Mouse (Mus musculus) heart, embryonic 12.5 days (tissue): ENCODE data around the gene 1700025G04Rik. TPM values are rescaled to one million over a fixed set of nuclear protein-coding genes. Genes with fewer than 3 reads are reported as not detected.

ENCODE experiments used
- ATAC-seq: fragments of 200-750 bp; cut with Nextera tagmentation; 2 replicates; pipeline ENCODE4 v1.8.0; 2017; ENCODE audit warnings: moderate TSS enrichment, moderate library complexity; ENCODE audit not compliant: insufficient number of reproducible peaks, low FRiP score
- H3K27ac ChIP-seq: fragments of 300-500 bp; sonication (generic); 2 replicates; pipeline ENCODE4 v1.5.1; 2016; ENCODE audit warnings: mild to moderate bottlenecking, moderate library complexity; ENCODE audit not compliant: poor library complexity, severe bottlenecking
- H3K27me3 ChIP-seq: fragments of 300-500 bp; sonication (generic); replicated peaks from 2 replicates; pipeline ENCODE4 v1.6.1; 2016; ENCODE audit warnings: mild to moderate bottlenecking, moderate library complexity
- H3K36me3 ChIP-seq: fragments of 300-500 bp; sonication (generic); 2 replicates; pipeline ENCODE4 v1.6.1; 2016; ENCODE audit warnings: mild to moderate bottlenecking, moderate library complexity
- H3K4me1 ChIP-seq: fragments of 300-500 bp; sonication (generic); replicated peaks from 2 replicates; pipeline ENCODE4 v1.6.1; 2016; ENCODE audit warnings: mild to moderate bottlenecking
- H3K4me2 ChIP-seq: fragments of 300-500 bp; sonication (generic); 2 replicates; pipeline ENCODE4 v1.6.1; 2016; ENCODE audit warnings: mild to moderate bottlenecking, moderate library complexity
- H3K4me3 ChIP-seq: fragments of 300-500 bp; sonication (generic); 2 replicates; pipeline ENCODE4 v1.5.1; 2016; ENCODE audit warnings: mild to moderate bottlenecking
- H3K9ac ChIP-seq: fragments of 300-500 bp; sonication (generic); 2 replicates; pipeline ENCODE4 v1.6.1; 2016; ENCODE audit warnings: mild to moderate bottlenecking, moderate library complexity
- H3K9me3 ChIP-seq: fragments of 300-500 bp; sonication (generic); replicated peaks from 2 replicates; pipeline ENCODE4 v1.6.1; 2016; ENCODE audit warnings: mild to moderate bottlenecking, moderate library complexity
- WGBS: fragments of 180-500 bp; shearing (Covaris S2); methylation state at CpG from one replicate; pipeline ENCODE4 v1.1.7; 2016; 5-methylcytosine and 5-hydroxymethylcytosine counted together
- polyA plus RNA-seq: library from polyadenylated mRNA; unstranded; fragments of >200 nt; fragmentation: Nextera tagmentation; extraction: Ambion mirVana; gene quantifications from 2 replicates; pipeline ENCODE4 v1.2.1, GENCODE M21; 2016

Gene 1700025G04Rik
- polyA plus RNA-seq, 1 experiment from 2014 or later = 28.4 TPM

- peaks cover 36% of the 10 kb centered on the region for H3K4me1 ChIP-seq
- no peaks in the 10 kb centered on the region for H3K27me3 ChIP-seq
- no peak overlapping the region for H3K4me3 ChIP-seq
- H3K9me3 ChIP-seq = no peaks in the 10 kb centered on the region
- H3K27ac ChIP-seq = no peak overlapping the region
- WGBS = 79% methylated on average over 10 of the region's 10 CpGs
- H3K36me3 ChIP-seq = no peaks in the 10 kb centered on the region
- no peak for ATAC-seq
- H3K9ac ChIP-seq = no peak overlapping the region
- H3K4me2 ChIP-seq = no peak overlapping the region
Measured at GRCm38 (mm10) chr1:151961204-151961603, 128.7 kb downstream of the 1700025G04Rik start.

- no peak for ATAC-seq
- Histone ChIP-seq H3K27ac (no peak overlapping the region), H3K4me3 (no peak overlapping the region), H3K4me1 (peaks cover 55% of the 10 kb centered on the region), H3K4me2 (no peak overlapping the region), H3K27me3 (no peaks in the 10 kb centered on the region), H3K36me3 (no peaks in the 10 kb centered on the region), H3K9ac (no peak overlapping the region), H3K9me3 (no peaks in the 10 kb centered on the region)
- whole genome bisulfite sequencing = 50% methylated on average over 3 of the region's 3 CpGs
Measured at GRCm38 (mm10) chr1:151959010-151959409, 130.9 kb downstream of the 1700025G04Rik start.

- ATAC-seq = no peak
- H3K9ac ChIP-seq = no peak overlapping the region
- 79% methylated on average over 3 of the region's 3 CpGs for WGBS
- H3K4me2 ChIP-seq = no peak overlapping the region
- peaks cover 57% of the 10 kb centered on the region for H3K4me1 ChIP-seq
- H3K36me3 ChIP-seq = no peaks in the 10 kb centered on the region
- no peaks in the 10 kb centered on the region for H3K27me3 ChIP-seq
- no peak overlapping the region for H3K4me3 ChIP-seq
- no peaks in the 10 kb centered on the region for H3K9me3 ChIP-seq
- no peak overlapping the region for H3K27ac ChIP-seq
Measured at GRCm38 (mm10) chr1:151958442-151958841, 131.5 kb downstream of the 1700025G04Rik start.

GRCm38 (mm10) chr1:151957669-151958068 is 132.3 kb downstream of the 1700025G04Rik start:
- 34% methylated on average over 7 of the region's 7 CpGs for WGBS
- H3K4me1 ChIP-seq = peaks cover 61% of the 10 kb centered on the region
- H3K27ac ChIP-seq = no peak overlapping the region
- no peaks in the 10 kb centered on the region for H3K27me3 ChIP-seq
- ATAC-seq = no peak
- no peaks in the 10 kb centered on the region for H3K9me3 ChIP-seq
- H3K4me3 ChIP-seq = no peak overlapping the region
- no peak overlapping the region for H3K9ac ChIP-seq
- H3K36me3 ChIP-seq = no peaks in the 10 kb centered on the region
- no peak overlapping the region for H3K4me2 ChIP-seq

- H3K4me1 ChIP-seq = peaks cover 65% of the 10 kb centered on the region
- H3K27ac ChIP-seq = no peak overlapping the region
- no peaks in the 10 kb centered on the region for H3K36me3 ChIP-seq
- H3K27me3 ChIP-seq = no peaks in the 10 kb centered on the region
- H3K4me3 ChIP-seq = no peak overlapping the region
- 45% methylated on average over 5 of the region's 5 CpGs for WGBS
- ATAC-seq = no peak
- no peak overlapping the region for H3K9ac ChIP-seq
- no peak overlapping the region for H3K4me2 ChIP-seq
- no peaks in the 10 kb centered on the region for H3K9me3 ChIP-seq
Measured at GRCm38 (mm10) chr1:151955866-151956265, 134.1 kb downstream of the 1700025G04Rik start.

- Histone ChIP-seq H3K4me2 (peak overlapping the region; percentile 35), H3K9ac (no peak overlapping the region), H3K4me1 (peaks cover 58% of the 10 kb centered on the region), H3K27me3 (no peaks in the 10 kb centered on the region), H3K27ac (0 out of 2 replicates have a peak overlapping the region, but pooled peaks have one; percentile 1), H3K4me3 (no peak overlapping the region), H3K9me3 (no peaks in the 10 kb centered on the region), H3K36me3 (no peaks in the 10 kb centered on the region)
- WGBS = 4% methylated on average over 7 of the region's 7 CpGs
- peak; percentile 86 for ATAC-seq
Measured at GRCm38 (mm10) chr1:151953563-151953962, 136.4 kb downstream of the 1700025G04Rik start.

GRCm38 (mm10) chr1:151948065-151948464 is 141.9 kb downstream of the 1700025G04Rik start:
- Histone ChIP-seq H3K27ac (no peak overlapping the region), H3K27me3 (no peaks in the 10 kb centered on the region), H3K4me2 (peak overlapping the region; percentile 60; the same call in 1 of the 2 replicates), H3K36me3 (no peaks in the 10 kb centered on the region), H3K4me3 (no peak overlapping the region), H3K4me1 (peaks cover 65% of the 10 kb centered on the region), H3K9ac (no peak overlapping the region), H3K9me3 (no peaks in the 10 kb centered on the region)
- no peak for ATAC-seq
- WGBS = 59% methylated on average over 3 of the region's 3 CpGs

GRCm38 (mm10) chr1:151947571-151947970 is 142.4 kb downstream of the 1700025G04Rik start:
- Histone ChIP-seq H3K4me3 (peak overlapping the region; percentile 26), H3K4me1 (peaks cover 64% of the 10 kb centered on the region), H3K27me3 (no peaks in the 10 kb centered on the region), H3K9ac (no peak overlapping the region), H3K9me3 (no peaks in the 10 kb centered on the region), H3K36me3 (no peaks in the 10 kb centered on the region), H3K4me2 (peak overlapping the region; percentile 60), H3K27ac (no peak overlapping the region)
- WGBS = 22% methylated on average over 4 of the region's 4 CpGs
- ATAC-seq = no peak

- no peak for ATAC-seq
- H3K27me3 ChIP-seq = no peaks in the 10 kb centered on the region
- H3K4me2 ChIP-seq = no peak overlapping the region
- peaks cover 71% of the 10 kb centered on the region for H3K4me1 ChIP-seq
- WGBS = 29% methylated on average over 10 of the region's 10 CpGs
- no peaks in the 10 kb centered on the region for H3K36me3 ChIP-seq
- H3K4me3 ChIP-seq = no peak overlapping the region
- no peak overlapping the region for H3K9ac ChIP-seq
- H3K27ac ChIP-seq = no peak overlapping the region
- no peaks in the 10 kb centered on the region for H3K9me3 ChIP-seq
Measured at GRCm38 (mm10) chr1:151944457-151945223, 145.3 kb downstream of the 1700025G04Rik start.

GRCm38 (mm10) chr1:151943681-151944237 is 146.2 kb downstream of the 1700025G04Rik start:
- H3K9ac ChIP-seq = no peak overlapping the region
- no peak overlapping the region for H3K4me2 ChIP-seq
- no peak overlapping the region for H3K4me3 ChIP-seq
- peaks cover 75% of the 10 kb centered on the region for H3K4me1 ChIP-seq
- no peak for ATAC-seq
- no peak overlapping the region for H3K27ac ChIP-seq
- H3K36me3 ChIP-seq = no peaks in the 10 kb centered on the region
- H3K27me3 ChIP-seq = no peaks in the 10 kb centered on the region
- WGBS = 38% methylated on average over 8 of the region's 8 CpGs
- no peaks in the 10 kb centered on the region for H3K9me3 ChIP-seq

- Histone ChIP-seq H3K27me3 (no peaks in the 10 kb centered on the region), H3K27ac (no peak overlapping the region), H3K9me3 (no peaks in the 10 kb centered on the region), H3K36me3 (no peaks in the 10 kb centered on the region), H3K9ac (no peak overlapping the region), H3K4me1 (peaks cover 73% of the 10 kb centered on the region), H3K4me3 (no peak overlapping the region), H3K4me2 (peak overlapping the region; percentile 26; the same call in 1 of the 2 replicates)
- ATAC-seq = no peak
- 29% methylated on average over 11 of the region's 11 CpGs for WGBS
Measured at GRCm38 (mm10) chr1:151942972-151943654, 146.8 kb downstream of the 1700025G04Rik start.
